Mouse (Mus musculus): ENCODE measurements around the gene Ptpn14.

DNA sequence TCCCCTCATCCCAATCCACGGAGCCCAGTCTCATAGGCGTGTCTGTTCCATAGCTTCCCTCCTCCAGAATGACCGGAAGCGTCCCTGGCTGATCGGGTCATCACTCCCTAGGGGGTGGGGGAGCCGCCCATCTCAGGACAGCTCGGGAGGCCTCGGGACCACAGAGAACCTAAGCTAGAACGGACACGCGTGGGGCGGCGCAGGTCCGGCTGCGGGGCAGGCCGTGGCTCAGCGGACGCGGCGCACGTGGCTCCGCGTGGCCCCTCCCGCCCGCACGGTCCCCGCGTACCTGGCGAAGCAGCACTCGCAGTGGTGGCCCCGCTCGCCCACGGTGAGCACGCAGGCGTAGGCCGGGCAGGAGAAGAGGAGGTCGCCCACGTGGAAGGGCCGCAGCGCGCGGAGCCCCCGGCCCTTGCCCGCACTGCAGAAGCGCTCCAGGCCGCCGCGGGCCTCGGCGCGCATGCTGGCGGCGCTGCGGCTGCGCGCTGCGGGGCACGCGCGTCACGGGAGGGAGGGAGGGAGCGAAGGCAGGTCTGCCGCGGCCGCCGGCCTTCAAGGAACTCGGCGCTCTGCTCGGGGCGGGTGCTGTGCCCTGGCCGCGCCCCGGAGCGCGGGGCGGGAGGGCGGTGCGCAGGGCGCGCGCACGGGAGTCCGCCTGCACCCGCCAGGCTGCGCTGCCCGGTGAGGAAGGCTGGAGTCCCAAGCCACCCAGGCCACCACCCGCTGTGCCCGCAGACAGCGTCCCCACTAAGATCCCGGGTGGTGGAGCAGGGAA is 193.9 kb downstream of the Ptpn14 start, which contains the start of gene Smyd2:
- TF ChIP-seq POLR2A (IDR thresholded peaks at IDR 0.05; ENCODE audit: control insufficient read depth, extremely low read depth, insufficient read depth, low read length, poor library complexity) (peak; percentile 24; the same call in 1 of the 2 replicates), CTCF (IDR thresholded peaks at IDR 0.05; ENCODE audit: borderline replicate concordance, control insufficient read depth, extremely low read depth, insufficient read depth, low read length, poor library complexity) (0 out of 2 replicates have a peak, but pooled peaks have one; percentile 16)

All from thymus, adult 2 months (tissue).